Mouse (Mus musculus): ENCODE data around the gene Jph4.

- TF ChIP-seq ZMIZ1 (IDR thresholded peaks at IDR 0.05; ENCODE audit: low read depth, low read length) (no peak), POLR2A (IDR thresholded peaks at IDR 0.05; ENCODE audit: control insufficient read depth in 1 of 2, insufficient read depth in 1 of 2, low read depth in 1 of 2, low read length in 2 of 2, poor library complexity in 1 of 2) (no peak), GATA1 (IDR thresholded peaks at IDR 0.05; ENCODE audit: low read depth, low read length) (no peak), MAX (IDR thresholded peaks at IDR 0.05; ENCODE audit: low read length) (no peak), CTCF (IDR thresholded peaks at IDR 0.05 in 2 of 3, conservative IDR thresholded peaks at IDR 0.05 in 1 of 3; ENCODE audit: control insufficient read depth in 1 of 3, insufficient read depth in 1 of 3, low read depth in 2 of 3, low read length in 3 of 3, poor library complexity in 1 of 3, severe bottlenecking in 1 of 3) (no peak)
These were observed 45.0 kb downstream of the Jph4 start for GRCm38 (mm10) chr14:55071756-55072155.

All from MEL (cell line).